Mouse (Mus musculus) intestine, embryonic 16.5 days (tissue): ENCODE data around the gene Shank2. TPM values are rescaled to one million over a fixed set of nuclear protein-coding genes. Genes with fewer than 3 reads are reported as not detected.

ENCODE experiments used
- ATAC-seq: fragments of 200-750 bp; cut with Nextera tagmentation; 2 replicates; pipeline ENCODE4 v1.8.0; 2017; ENCODE audit warnings: moderate TSS enrichment, moderate library complexity
- H3K27ac ChIP-seq: fragments of 300-500 bp; sonication (generic); 2 replicates; pipeline ENCODE4 v1.5.1; 2014; ENCODE audit warnings: mild to moderate bottlenecking, low read length
- H3K27me3 ChIP-seq: fragments of 300-500 bp; sonication (generic); replicated peaks from 2 replicates; pipeline ENCODE4 v1.6.1; 2014; ENCODE audit warnings: low read length, control low read depth, mixed read lengths; ENCODE audit not compliant: control insufficient read depth, insufficient read depth
- H3K36me3 ChIP-seq: fragments of 300-500 bp; sonication (generic); 2 replicates; pipeline ENCODE4 v1.6.1; 2014; ENCODE audit warnings: low read length, control low read depth; ENCODE audit not compliant: control insufficient read depth, insufficient read depth
- H3K4me1 ChIP-seq: fragments of 300-500 bp; sonication (generic); 2 replicates; pipeline ENCODE4 v1.6.1; 2014; ENCODE audit warnings: low read length, control low read depth, mixed read lengths; ENCODE audit not compliant: control insufficient read depth, insufficient read depth
- H3K4me2 ChIP-seq: fragments of 300-500 bp; sonication (generic); 2 replicates; pipeline ENCODE4 v1.6.1; 2014; ENCODE audit warnings: low read depth, low read length, control low read depth
- H3K4me3 ChIP-seq: fragments of 300-500 bp; sonication (generic); 2 replicates; pipeline ENCODE4 v1.5.1; 2014; ENCODE audit warnings: mild to moderate bottlenecking, low read length
- H3K9ac ChIP-seq: fragments of 300-500 bp; sonication (generic); 2 replicates; pipeline ENCODE4 v1.6.1; 2014; ENCODE audit warnings: low read depth, low read length
- H3K9me3 ChIP-seq: fragments of 300-500 bp; sonication (generic); 2 replicates; pipeline ENCODE4 v1.6.1; 2016; ENCODE audit warnings: low read length, control low read depth; ENCODE audit not compliant: control insufficient read depth
- WGBS: fragments of 180-500 bp; shearing (Covaris S2); extraction: QIAGEN DNeasy Blood & Tissue Kit; methylation state at CpG from one replicate; pipeline ENCODE4 v1.1.7; 2014; 5-methylcytosine and 5-hydroxymethylcytosine counted together
- polyA plus RNA-seq: library from polyadenylated mRNA; unstranded; fragments of >200 nt; fragmentation: Nextera tagmentation; extraction: Ambion mirVana; gene quantifications from 2 replicates; pipeline ENCODE4 v1.2.1, GENCODE M21; 2015

Shank2 gene
- polyA plus RNA-seq, 1 experiment from 2014 or later: 1.0 TPM

DNA sequence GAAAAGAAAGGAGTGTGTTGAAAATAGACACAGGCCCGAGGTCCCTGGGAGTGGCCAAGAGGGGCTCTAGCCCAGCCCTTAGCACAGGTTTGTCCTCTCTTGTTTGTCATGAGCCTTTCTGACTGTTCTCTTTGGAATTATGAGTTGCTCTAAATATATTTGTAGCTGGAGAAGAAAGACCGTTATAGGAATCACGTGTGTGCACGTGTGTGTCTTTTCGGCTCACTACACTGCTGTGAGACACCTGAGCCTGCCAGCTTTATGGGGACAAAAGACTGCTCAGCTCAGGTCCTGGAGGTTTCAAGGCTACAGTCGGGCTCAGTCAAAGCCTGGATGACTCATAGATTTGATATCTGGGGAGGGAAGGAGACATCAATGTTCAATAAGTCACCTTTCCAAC is 323.1 kb downstream of the Shank2 start:
- ATAC-seq: no peak
- Histone ChIP-seq H3K27ac (no peak overlapping the region), H3K4me2 (no peak overlapping the region), H3K36me3 (no peaks in the 10 kb centered on the region), H3K9me3 (no peaks in the 10 kb centered on the region), H3K27me3 (no peaks in the 10 kb centered on the region), H3K9ac (no peak overlapping the region), H3K4me1 (no peaks in the 10 kb centered on the region), H3K4me3 (no peak overlapping the region)
- 80% methylated on average over 6 of the region's 6 CpGs for WGBS

DNA sequence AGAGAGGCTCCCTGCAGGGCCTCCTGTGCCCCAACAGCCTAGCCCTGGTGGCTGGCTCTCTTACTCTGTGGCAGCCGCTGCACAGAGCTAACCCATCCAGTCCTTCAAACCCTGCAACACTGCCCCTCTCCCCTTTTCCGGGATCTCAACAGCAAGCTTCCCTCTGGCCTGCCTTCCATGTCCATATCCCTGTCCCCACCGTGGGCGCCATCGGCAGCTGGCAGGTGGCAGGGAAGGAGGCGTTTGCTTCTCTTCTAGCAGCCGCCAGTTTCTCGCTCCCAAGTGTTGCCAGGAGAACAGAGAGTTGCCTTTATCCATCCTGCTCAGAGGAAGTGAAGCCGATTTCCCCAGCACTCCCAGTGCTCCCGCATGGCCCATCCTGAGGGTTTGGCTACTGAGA is 323.9 kb downstream of the Shank2 start:
- H3K27me3 ChIP-seq: no peaks in the 10 kb centered on the region
- no peak for ATAC-seq
- 91% methylated on average over 10 of the region's 10 CpGs for WGBS

DNA sequence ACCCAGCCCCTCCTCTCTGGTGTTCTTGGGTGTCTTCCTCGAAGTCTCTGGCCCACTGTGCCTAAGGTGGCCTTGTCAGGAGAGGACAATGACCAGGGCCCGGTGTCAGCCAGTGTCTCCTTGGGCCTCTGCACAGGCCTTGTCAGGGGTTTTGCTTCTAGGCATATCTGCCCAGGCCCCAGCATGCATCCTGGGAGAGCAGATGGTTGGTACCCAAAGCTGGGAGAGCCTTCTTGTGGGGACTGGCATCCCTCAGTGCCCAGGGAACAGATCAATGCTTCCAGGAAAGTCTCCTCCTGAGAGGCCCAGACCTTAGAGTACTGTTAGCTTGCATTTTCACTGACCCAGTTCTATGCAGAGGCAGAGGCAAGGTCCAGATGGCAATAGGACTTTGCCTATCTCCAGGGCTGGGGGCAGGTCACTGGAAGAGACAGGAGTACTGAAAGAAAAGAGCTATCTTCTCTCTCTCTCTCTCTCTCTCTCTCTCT is 327.7 kb downstream of the Shank2 start:
- no peak overlapping the region for H3K9ac ChIP-seq
- 68% methylated on average over 2 of the region's 2 CpGs for WGBS
- ATAC-seq: no peak
- no peaks in the 10 kb centered on the region for H3K36me3 ChIP-seq
- H3K4me1 ChIP-seq: no peaks in the 10 kb centered on the region
- no peaks in the 10 kb centered on the region for H3K27me3 ChIP-seq
- H3K27ac ChIP-seq: no peak overlapping the region
- H3K4me2 ChIP-seq: no peak overlapping the region
- H3K9me3 ChIP-seq: no peaks in the 10 kb centered on the region
- H3K4me3 ChIP-seq: no peak overlapping the region

More for the DNA sequence above, 323.9 kb downstream of the Shank2 start:
- Histone ChIP-seq H3K36me3 (no peaks in the 10 kb centered on the region), H3K4me1 (no peaks in the 10 kb centered on the region), H3K4me2 (no peak overlapping the region), H3K27ac (no peak overlapping the region), H3K9ac (no peak overlapping the region), H3K9me3 (no peaks in the 10 kb centered on the region), H3K4me3 (no peak overlapping the region)

GRCm38 (mm10) chr7:144336626-144337025 is 334.9 kb downstream of the Shank2 start:
- Histone ChIP-seq H3K4me1 (no peaks in the 10 kb centered on the region), H3K4me2 (no peak overlapping the region), H3K27ac (no peak overlapping the region), H3K27me3 (no peaks in the 10 kb centered on the region), H3K9me3 (no peaks in the 10 kb centered on the region), H3K4me3 (no peak overlapping the region), H3K9ac (no peak overlapping the region), H3K36me3 (no peaks in the 10 kb centered on the region)
- peak; percentile 58; the same call in 1 of the 2 replicates for ATAC-seq

DNA sequence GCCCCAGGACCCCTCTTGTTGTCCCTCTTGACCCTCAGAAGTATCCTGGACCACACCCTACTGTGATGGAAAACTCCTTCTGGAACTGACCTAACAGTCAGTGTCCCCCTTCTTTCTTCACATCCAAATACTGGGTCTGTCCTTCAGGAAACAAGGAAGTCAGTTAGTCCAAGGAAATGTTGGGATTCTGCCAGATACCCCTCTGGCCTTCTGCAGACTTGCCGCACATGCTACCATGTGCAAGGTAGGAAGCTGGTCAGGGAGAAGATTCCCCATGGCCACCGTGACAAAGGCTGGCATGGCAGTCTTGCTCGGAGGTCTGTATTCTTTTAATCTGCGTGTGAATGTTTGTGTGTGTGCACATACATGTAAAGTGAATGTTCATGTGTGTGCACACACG is 337.0 kb downstream of the Shank2 start:
- Histone ChIP-seq H3K27ac (no peak overlapping the region), H3K4me2 (no peak overlapping the region), H3K27me3 (no peaks in the 10 kb centered on the region), H3K36me3 (no peaks in the 10 kb centered on the region), H3K4me3 (no peak overlapping the region), H3K9ac (no peak overlapping the region), H3K9me3 (no peaks in the 10 kb centered on the region), H3K4me1 (no peaks in the 10 kb centered on the region)
- no peak for ATAC-seq
- WGBS: 89% methylated on average over 5 of the region's 5 CpGs

GRCm38 (mm10) chr7:144340376-144340775 is 338.6 kb downstream of the Shank2 start:
- no peak for ATAC-seq
- Histone ChIP-seq H3K4me1 (no peaks in the 10 kb centered on the region), H3K36me3 (no peaks in the 10 kb centered on the region), H3K9ac (no peak overlapping the region), H3K27ac (no peak overlapping the region), H3K4me2 (no peak overlapping the region), H3K27me3 (no peaks in the 10 kb centered on the region), H3K4me3 (no peak overlapping the region), H3K9me3 (no peaks in the 10 kb centered on the region)
- 71% methylated on average over 6 of the region's 6 CpGs for WGBS

DNA sequence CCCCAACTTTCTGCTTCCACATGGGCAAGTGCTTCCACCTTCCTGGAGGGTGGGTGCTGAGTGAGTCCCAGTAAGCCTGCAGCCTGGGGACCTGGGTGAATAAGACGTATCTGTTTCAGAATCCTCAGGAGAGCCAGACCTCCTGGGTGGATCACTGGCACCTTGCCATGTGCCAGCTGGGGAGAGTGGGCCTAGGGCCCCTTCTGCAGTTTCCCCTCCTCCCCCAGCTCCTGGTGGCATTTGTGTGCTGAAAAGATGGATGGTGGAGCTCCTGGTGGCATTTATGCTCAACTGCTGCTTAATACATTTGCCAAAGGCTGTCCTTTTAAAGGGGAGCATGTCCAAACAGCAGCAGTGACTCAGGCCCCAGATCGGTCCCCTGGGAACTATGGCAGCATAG is 364.4 kb downstream of the Shank2 start:
- no peak overlapping the region for H3K27ac ChIP-seq
- H3K9me3 ChIP-seq: no peaks in the 10 kb centered on the region
- no peaks in the 10 kb centered on the region for H3K4me1 ChIP-seq
- no peaks in the 10 kb centered on the region for H3K36me3 ChIP-seq
- H3K27me3 ChIP-seq: no peaks in the 10 kb centered on the region
- H3K4me3 ChIP-seq: no peak overlapping the region
- H3K4me2 ChIP-seq: no peak overlapping the region
- WGBS: 76% methylated on average over 2 of the region's 2 CpGs
- ATAC-seq: no peak
- no peak overlapping the region for H3K9ac ChIP-seq

DNA sequence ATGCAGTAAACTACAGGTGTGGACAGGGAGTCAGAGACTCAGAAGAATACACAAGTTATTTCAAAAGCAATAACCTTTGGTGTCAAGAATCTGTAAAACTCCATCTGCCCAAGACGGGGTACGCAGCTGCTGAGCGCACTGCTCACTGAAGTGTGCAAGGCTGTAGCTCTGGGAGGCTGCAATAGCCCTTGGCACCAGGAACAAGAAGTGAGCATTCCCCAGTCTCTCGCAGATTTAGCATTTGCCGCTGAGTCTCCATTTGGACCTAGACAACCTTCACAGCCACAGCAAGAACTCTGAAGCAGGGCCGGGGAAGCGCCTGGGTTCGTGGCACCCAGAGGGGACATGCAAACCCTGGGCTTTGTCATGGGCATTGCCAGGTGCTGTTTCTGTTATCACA is 371.3 kb downstream of the Shank2 start:
- H3K27me3 ChIP-seq: no peaks in the 10 kb centered on the region
- 91% methylated on average over 8 of the region's 8 CpGs for WGBS
- no peak overlapping the region for H3K4me3 ChIP-seq
- no peak overlapping the region for H3K4me2 ChIP-seq
- H3K4me1 ChIP-seq: no peaks in the 10 kb centered on the region
- no peak overlapping the region for H3K9ac ChIP-seq
- no peaks in the 10 kb centered on the region for H3K9me3 ChIP-seq
- no peak overlapping the region for H3K27ac ChIP-seq
- no peak for ATAC-seq
- no peaks in the 10 kb centered on the region for H3K36me3 ChIP-seq

DNA sequence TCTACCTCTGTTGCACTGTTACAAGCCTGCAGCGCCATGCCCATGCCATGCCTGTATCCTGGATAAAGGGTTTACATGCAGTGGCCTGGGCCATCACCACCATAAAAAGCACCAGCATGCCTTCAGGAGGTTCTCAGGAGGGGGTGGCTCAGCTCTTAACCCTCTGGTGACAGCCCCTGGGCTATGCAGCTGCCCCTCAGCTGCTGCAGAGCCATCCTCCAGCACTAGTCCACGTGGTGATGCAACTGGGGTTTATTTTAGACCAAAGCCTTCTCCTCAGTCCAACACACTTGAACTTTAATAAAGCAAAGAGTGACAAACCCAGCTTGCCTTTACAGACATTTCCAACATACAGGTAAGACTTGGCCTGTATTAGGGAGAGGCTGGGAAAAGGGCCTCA is 373.8 kb downstream of the Shank2 start:
- Histone ChIP-seq H3K4me3 (no peak overlapping the region), H3K27ac (no peak overlapping the region), H3K4me1 (no peaks in the 10 kb centered on the region), H3K9ac (no peak overlapping the region), H3K27me3 (no peaks in the 10 kb centered on the region), H3K36me3 (no peaks in the 10 kb centered on the region), H3K4me2 (no peak overlapping the region), H3K9me3 (no peaks in the 10 kb centered on the region)
- WGBS: 79% methylated on average over 2 of the region's 2 CpGs
- ATAC-seq: no peak

- WGBS: 65% methylated on average over 4 of the region's 4 CpGs
- no peak overlapping the region for H3K9ac ChIP-seq
- no peak for ATAC-seq
- no peak overlapping the region for H3K4me2 ChIP-seq
- H3K9me3 ChIP-seq: no peaks in the 10 kb centered on the region
- no peak overlapping the region for H3K27ac ChIP-seq
- H3K27me3 ChIP-seq: no peaks in the 10 kb centered on the region
- no peaks in the 10 kb centered on the region for H3K36me3 ChIP-seq
- H3K4me3 ChIP-seq: no peak overlapping the region
- H3K4me1 ChIP-seq: no peaks in the 10 kb centered on the region
Measured at GRCm38 (mm10) chr7:144378254-144378653, 376.5 kb downstream of the Shank2 start.
